Comparison of ENCODE assay signal across 8 mouse cellular contexts in genomic region chr12:8496679-8497313, GRCm38 (mm10). TPM values are rescaled to one million over a fixed set of nuclear protein-coding genes. Genes with fewer than 3 reads are reported as not detected.
A peak's percentile ranks its signal among the peaks of the same experiment; 100 is the strongest.
DNase-seq lines count a peak whose midpoint lies in the region; ATAC-seq and TF ChIP-seq lines count a peak whose summit lies in the region.

No protein-coding gene starts in this region.

- H3K9me3 ChIP-seq in forebrain, embryonic 10.5 days: no peaks in the 10 kb centered on the region
- no peaks in the 10 kb centered on the region for H3K9me3 ChIP-seq in intestine, embryonic 16.5 days (ENCODE audit: control insufficient read depth, low read length)
- no peaks in the 10 kb centered on the region for H3K9me3 ChIP-seq in neural tube, embryonic 14.5 days (ENCODE audit: control insufficient read depth, low read length)

- no peak for TF ChIP-seq POLR2A in liver, adult 2 months (IDR thresholded peaks at IDR 0.05; ENCODE audit: extremely low read depth, insufficient read depth, low read length)

- WGBS in liver, adult 2 months: 47% methylated on average over 2 of the region's 2 CpGs
- WGBS in forebrain, embryonic 10.5 days: 38% methylated on average over 2 of the region's 2 CpGs
- 40% methylated on average over 2 of the region's 2 CpGs for WGBS in intestine, embryonic 16.5 days
- WGBS in neural tube, embryonic 14.5 days: 37% methylated on average over 2 of the region's 2 CpGs

- DNase-seq in liver, adult 2 months (ENCODE audit: extremely low read depth, low read depth, low spot score): no peak
- no peak for DNase-seq in liver
- no peak for DNase-seq in forebrain, embryonic 10.5 days (ENCODE audit: extremely low spot score, low spot score)
- no peak for DNase-seq in right cerebral cortex, postnatal 36 days (ENCODE audit: low spot score in 2 of 2)
- DNase-seq in layer of hippocampus, postnatal 14 days (ENCODE audit: low spot score in 2 of 2): no peak
- DNase-seq in spleen, postnatal 36 days (ENCODE audit: low spot score in 2 of 2): no peak

- peak overlapping the region; percentile 95 for H3K27ac ChIP-seq in liver, adult 2 months (replicated peaks; ENCODE audit: insufficient read depth, low read depth, low read length)
- peak overlapping the region; percentile 70 for H3K27ac ChIP-seq in forebrain, embryonic 10.5 days
- H3K27ac ChIP-seq in intestine, embryonic 16.5 days (ENCODE audit: low read length): peak overlapping the region; percentile 91
- H3K27ac ChIP-seq in neural tube, embryonic 14.5 days (ENCODE audit: low read depth, low read length): no peak overlapping the region

- H3K9ac ChIP-seq in liver, adult 2 months (ENCODE audit: low read depth, low read length): peak overlapping the region; percentile 45
- H3K9ac ChIP-seq in intestine, embryonic 16.5 days (ENCODE audit: low read depth, low read length): 0 out of 2 replicates have a peak overlapping the region, but pooled peaks have one; percentile 14
- H3K9ac ChIP-seq in neural tube, embryonic 14.5 days (replicated peaks; ENCODE audit: low read depth, low read length): peak overlapping the region; percentile 17; the same call in 1 of the 2 replicates

- no peak for TF ChIP-seq CTCF in liver, adult 2 months (IDR thresholded peaks at IDR 0.05; ENCODE audit: low read depth, low read length)

- peak overlapping the region; percentile 91 for H3K4me2 ChIP-seq in intestine, embryonic 16.5 days (ENCODE audit: low read depth, low read length)
- H3K4me2 ChIP-seq in neural tube, embryonic 14.5 days (ENCODE audit: low read depth, low read length): peak overlapping the region; percentile 92

- H3K36me3 ChIP-seq in liver, adult 2 months (ENCODE audit: control insufficient read depth, insufficient read depth, low read length): no peaks in the 10 kb centered on the region
- H3K36me3 ChIP-seq in forebrain, embryonic 10.5 days (replicated peaks): no peaks in the 10 kb centered on the region
- no peaks in the 10 kb centered on the region for H3K36me3 ChIP-seq in intestine, embryonic 16.5 days (ENCODE audit: control insufficient read depth, insufficient read depth, low read length)
- H3K36me3 ChIP-seq in neural tube, embryonic 14.5 days (ENCODE audit: control insufficient read depth, insufficient read depth, low read length): no peaks in the 10 kb centered on the region

- peaks cover 13% of the 10 kb centered on the region; the same call in 1 of the 2 replicates for H3K79me2 ChIP-seq in liver, adult 2 months (ENCODE audit: control insufficient read depth, insufficient read depth, low read length)

- no peaks in the 10 kb centered on the region for H3K27me3 ChIP-seq in liver, adult 2 months (ENCODE audit: control insufficient read depth, insufficient read depth, low read length)
- no peaks in the 10 kb centered on the region for H3K27me3 ChIP-seq in forebrain, embryonic 10.5 days (ENCODE audit: poor library complexity, severe bottlenecking)
- H3K27me3 ChIP-seq in intestine, embryonic 16.5 days (replicated peaks; ENCODE audit: control insufficient read depth, insufficient read depth, low read length): no peaks in the 10 kb centered on the region
- no peaks in the 10 kb centered on the region for H3K27me3 ChIP-seq in neural tube, embryonic 14.5 days (ENCODE audit: control insufficient read depth, insufficient read depth, low read length)

- peaks cover 5% of the 10 kb centered on the region for H3K4me1 ChIP-seq in liver, adult 2 months (ENCODE audit: control insufficient read depth, insufficient read depth, low read length)
- H3K4me1 ChIP-seq in forebrain, embryonic 10.5 days: peaks cover 48% of the 10 kb centered on the region
- peaks cover 34% of the 10 kb centered on the region for H3K4me1 ChIP-seq in intestine, embryonic 16.5 days (ENCODE audit: control insufficient read depth, insufficient read depth, low read length)
- H3K4me1 ChIP-seq in neural tube, embryonic 14.5 days (ENCODE audit: control insufficient read depth, insufficient read depth, low read length): peaks cover 29% of the 10 kb centered on the region; the same call in 1 of the 2 replicates

- peak overlapping the region; percentile 25 for H3K4me3 ChIP-seq in liver, adult 2 months (ENCODE audit: insufficient read depth, low read depth, low read length)
- peak overlapping the region; percentile 92 for H3K4me3 ChIP-seq in forebrain, embryonic 10.5 days
- H3K4me3 ChIP-seq in intestine, embryonic 16.5 days (ENCODE audit: low read length): peak overlapping the region; percentile 19
- H3K4me3 ChIP-seq in neural tube, embryonic 14.5 days (ENCODE audit: low read depth, low read length): peak overlapping the region; percentile 76

- no peak for ATAC-seq in intestine, embryonic 16.5 days
- ATAC-seq in neural tube, embryonic 14.5 days (ENCODE audit: low read depth): no peak

RNA-seq across cellular contexts. Expression of gene Rhob, which starts 3.0 kb away (rescaled TPM):
- 12.8 and 25.2 TPM in 2 replicates for total RNA-seq in liver, adult 2 months (2014; rRNA removed)
- polyA plus RNA-seq in liver, adult 2 months (2012; rRNA removed): 24.9 and 31.0 TPM in 2 replicates
- polyA plus RNA-seq in forebrain, embryonic 10.5 days (2016; fragmentation: Nextera tagmentation; extraction: Ambion mirVana): 25.2 and 27.1 TPM in 2 replicates
- polyA plus RNA-seq in intestine, embryonic 16.5 days (2015; fragmentation: Nextera tagmentation; extraction: Ambion mirVana): 24.1 and 24.6 TPM in 2 replicates
- polyA plus RNA-seq in neural tube, embryonic 14.5 days (2014; fragmentation: Nextera tagmentation; extraction: Ambion mirVana): 109 and 116 TPM in 2 replicates
- 100 to 1,000 TPM; 387 to 396 TPM for total RNA-seq in layer of hippocampus, postnatal 14 days (2021)

Comparison
In these comparisons a context has a peak if more than half of its experiments do, and no peak if none do; other contexts are left out.
1. H3K4me3 ChIP-seq: peak in every context shown above with its lines; median percentile 92 in forebrain, embryonic 10.5 days; 76 in neural tube, embryonic 14.5 days; 25 in liver, adult 2 months; 19 in intestine, embryonic 16.5 days.